Mouse (Mus musculus) midbrain, embryonic 12.5 days (tissue): ENCODE measurements around the gene Gabrr3. TPM values are rescaled to one million over a fixed set of nuclear protein-coding genes. Genes with fewer than 3 reads are reported as not detected.

Source experiments
- ATAC-seq: fragments of 200-750 bp; cut with Nextera tagmentation; 2 replicates; pipeline ENCODE4 v1.8.0; 2017; ENCODE audit warnings: low read depth, moderate TSS enrichment, moderate library complexity; ENCODE audit not compliant: low FRiP score
- H3K27ac ChIP-seq: fragments of 300-500 bp; sonication (generic); replicated peaks from 2 replicates; pipeline ENCODE4 v1.5.1; 2016; ENCODE audit warnings: mild to moderate bottlenecking
- H3K27me3 ChIP-seq: fragments of 300-500 bp; sonication (generic); 2 replicates; pipeline ENCODE4 v1.6.1; 2016; ENCODE audit warnings: mild to moderate bottlenecking
- H3K36me3 ChIP-seq: fragments of 300-500 bp; sonication (generic); 2 replicates; pipeline ENCODE4 v1.6.1; 2016
- H3K4me1 ChIP-seq: fragments of 300-500 bp; sonication (generic); 2 replicates; pipeline ENCODE4 v1.6.1; 2016
- H3K4me2 ChIP-seq: fragments of 300-500 bp; sonication (generic); replicated peaks from 2 replicates; pipeline ENCODE4 v1.6.1; 2016; ENCODE audit warnings: mild to moderate bottlenecking, moderate library complexity
- H3K4me3 ChIP-seq: fragments of 300-500 bp; sonication (generic); 2 replicates; pipeline ENCODE4 v1.5.1; 2016; ENCODE audit warnings: mild to moderate bottlenecking
- H3K9ac ChIP-seq: fragments of 300-500 bp; sonication (generic); replicated peaks from 2 replicates; pipeline ENCODE4 v1.6.1; 2016; ENCODE audit warnings: mild to moderate bottlenecking, moderate library complexity
- H3K9me3 ChIP-seq: fragments of 300-500 bp; sonication (generic); 2 replicates; pipeline ENCODE4 v1.6.1; 2016; ENCODE audit warnings: mild to moderate bottlenecking
- WGBS: fragments of 180-500 bp; shearing (Covaris S2); methylation state at CpG from one replicate; pipeline ENCODE4 v1.1.7; 2016; 5-methylcytosine and 5-hydroxymethylcytosine counted together
- polyA plus RNA-seq: library from polyadenylated mRNA; unstranded; fragments of >200 nt; fragmentation: Nextera tagmentation; extraction: Ambion mirVana; gene quantifications from 2 replicates; pipeline ENCODE4 v1.2.1, GENCODE M21; 2016

Gene Gabrr3
- polyA plus RNA-seq, result 0.27 and 0.35 TPM in 2 replicates

DNA sequence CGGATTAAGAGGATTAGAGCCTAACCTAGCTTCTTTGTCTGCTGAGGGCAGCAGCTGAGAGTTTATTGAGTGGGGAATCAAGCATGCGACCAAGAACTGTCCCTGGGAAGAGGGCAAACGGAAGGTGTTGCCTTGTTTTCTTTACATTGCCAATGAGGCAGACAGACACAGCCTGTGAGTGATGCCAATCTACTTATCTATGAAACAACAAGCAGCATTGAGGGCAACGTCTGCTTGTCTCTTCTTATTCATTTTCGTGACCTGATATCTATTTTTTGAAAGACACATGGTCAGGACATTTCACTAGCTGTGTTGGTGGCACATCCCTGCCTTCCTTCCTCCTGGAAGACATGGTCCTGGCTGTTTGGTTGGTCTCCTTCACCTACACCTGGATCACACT is at the start of gene Gabrr3:
TSS of gene Gabrr3 (plus strand) at position 301 of the 400 bp plus-strand sequence.
- no peaks in the 10 kb centered on the region for H3K27me3 ChIP-seq
- no peak within 1 kb of the TSS for H3K9ac ChIP-seq
- WGBS, result 40% methylated on average over 5 of the region's 5 CpGs
- no peak within 1 kb of the TSS for H3K4me2 ChIP-seq
- H3K9me3 ChIP-seq, result no peaks in the 10 kb centered on the region
- H3K27ac ChIP-seq, result no peak within 1 kb of the TSS
- no peaks in the 10 kb centered on the region for H3K36me3 ChIP-seq
- ATAC-seq, result no peak
- no peak within 1 kb of the TSS for H3K4me3 ChIP-seq
- no peaks in the 10 kb centered on the region for H3K4me1 ChIP-seq

DNA sequence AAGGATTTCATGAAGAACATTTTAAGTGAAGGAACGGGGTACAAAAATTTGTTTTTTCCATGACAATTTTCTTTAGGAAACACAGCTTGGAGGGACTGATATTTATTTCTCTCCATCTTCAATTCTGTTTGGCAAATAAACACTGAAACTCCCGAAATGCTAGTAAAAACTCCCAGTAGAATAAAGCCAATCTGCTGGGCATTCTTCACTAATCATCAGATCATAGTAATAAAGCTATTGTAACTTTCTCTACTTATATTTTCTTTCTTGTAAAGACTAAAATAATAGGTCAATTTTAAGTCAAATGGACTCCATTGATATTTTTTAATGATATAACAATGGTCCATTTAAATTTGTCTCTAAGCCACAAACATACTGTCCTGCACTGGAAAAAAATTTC is 43.2 kb upstream of the Gabrr3 start, which contains the start of gene Olfr209:
TSS of gene Olfr209 (minus strand) at position 101 of the 400 bp plus-strand sequence.
- Histone ChIP-seq H3K27me3 (no peaks in the 10 kb centered on the region), H3K4me2 (no peak within 1 kb of the TSS), H3K4me3 (no peak within 1 kb of the TSS), H3K9ac (no peak within 1 kb of the TSS), H3K9me3 (no peaks in the 10 kb centered on the region), H3K27ac (no peak within 1 kb of the TSS), H3K4me1 (no peaks in the 10 kb centered on the region), H3K36me3 (no peaks in the 10 kb centered on the region)
- ATAC-seq, result no peak
- 76% methylated on average over 2 of the region's 2 CpGs for WGBS

- H3K36me3 ChIP-seq, result no peaks in the 10 kb centered on the region
- ATAC-seq, result no peak
- no peak overlapping the region for H3K9ac ChIP-seq
- no peak overlapping the region for H3K4me3 ChIP-seq
- no peak overlapping the region for H3K4me2 ChIP-seq
- WGBS, result 83% methylated on average over 3 of the region's 3 CpGs
- no peaks in the 10 kb centered on the region for H3K27me3 ChIP-seq
- H3K4me1 ChIP-seq, result no peaks in the 10 kb centered on the region
- no peak overlapping the region for H3K27ac ChIP-seq
- no peaks in the 10 kb centered on the region for H3K9me3 ChIP-seq
These were observed 13.8 kb upstream of the Gabrr3 start for GRCm38 (mm10) chr16:59393300-59393699.

- 79% methylated on average over 7 of the region's 7 CpGs for WGBS
- Histone ChIP-seq H3K4me3 (no peak overlapping the region), H3K9me3 (no peaks in the 10 kb centered on the region), H3K4me2 (no peak overlapping the region), H3K9ac (no peak overlapping the region), H3K27me3 (no peaks in the 10 kb centered on the region), H3K36me3 (no peaks in the 10 kb centered on the region), H3K4me1 (no peaks in the 10 kb centered on the region), H3K27ac (no peak overlapping the region)
- peak; percentile 36; the same call in 1 of the 2 replicates for ATAC-seq
These were observed 6.0 kb upstream of the Gabrr3 start for GRCm38 (mm10) chr16:59401102-59401501.

DNA sequence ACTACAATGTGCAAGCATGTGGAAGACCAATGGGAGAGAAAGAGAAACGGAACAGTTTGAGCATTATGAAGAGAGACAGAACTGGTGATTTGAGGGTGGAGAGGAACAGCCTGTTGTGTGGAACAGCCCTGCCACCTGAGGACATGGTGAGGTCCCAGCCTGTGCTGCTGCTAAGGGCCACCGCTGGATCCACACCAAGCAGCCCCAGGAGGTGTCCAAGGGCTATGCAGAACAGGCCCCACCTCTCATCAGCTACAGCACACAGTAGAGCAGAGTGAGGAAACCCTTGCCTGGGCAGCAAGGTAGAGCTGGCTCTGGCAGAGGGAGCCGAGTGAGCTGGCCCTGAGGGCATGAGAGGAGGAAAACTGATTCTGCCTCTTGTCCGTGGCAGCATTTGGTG is 5.1 kb upstream of the Gabrr3 start:
- no peaks in the 10 kb centered on the region for H3K36me3 ChIP-seq
- no peaks in the 10 kb centered on the region for H3K9me3 ChIP-seq
- ATAC-seq, result no peak
- H3K4me2 ChIP-seq, result no peak overlapping the region
- no peak overlapping the region for H3K9ac ChIP-seq
- no peak overlapping the region for H3K4me3 ChIP-seq
- WGBS, result 86% methylated on average over 4 of the region's 4 CpGs
- H3K27me3 ChIP-seq, result no peaks in the 10 kb centered on the region
- no peaks in the 10 kb centered on the region for H3K4me1 ChIP-seq
- no peak overlapping the region for H3K27ac ChIP-seq

DNA sequence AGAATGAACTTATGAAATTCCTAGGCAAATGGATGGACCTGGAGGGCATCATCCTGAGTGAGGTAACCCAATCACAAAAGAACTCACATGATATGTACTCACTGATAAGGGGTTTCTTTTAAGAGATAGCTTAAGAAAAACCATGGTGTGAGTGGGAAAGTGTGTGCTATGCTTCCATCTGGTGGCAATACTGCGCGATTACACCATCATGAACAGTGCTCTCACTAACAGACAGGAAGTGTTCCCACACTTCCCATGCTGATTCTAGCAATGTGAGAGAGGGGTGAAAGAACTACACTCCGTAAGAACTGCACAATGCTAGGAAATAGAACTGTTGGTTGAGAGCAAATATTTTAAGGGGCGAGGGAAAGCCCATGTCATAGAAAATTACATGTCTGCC is 3.4 kb upstream of the Gabrr3 start:
- no peak overlapping the region for H3K27ac ChIP-seq
- WGBS, result 15% methylated on average over 4 of the region's 4 CpGs
- no peaks in the 10 kb centered on the region for H3K9me3 ChIP-seq
- ATAC-seq, result peak; percentile 65; the same call in 1 of the 2 replicates
- H3K36me3 ChIP-seq, result no peaks in the 10 kb centered on the region
- H3K27me3 ChIP-seq, result no peaks in the 10 kb centered on the region
- no peak overlapping the region for H3K4me2 ChIP-seq
- no peak overlapping the region for H3K9ac ChIP-seq
- H3K4me3 ChIP-seq, result no peak overlapping the region
- H3K4me1 ChIP-seq, result no peaks in the 10 kb centered on the region

DNA sequence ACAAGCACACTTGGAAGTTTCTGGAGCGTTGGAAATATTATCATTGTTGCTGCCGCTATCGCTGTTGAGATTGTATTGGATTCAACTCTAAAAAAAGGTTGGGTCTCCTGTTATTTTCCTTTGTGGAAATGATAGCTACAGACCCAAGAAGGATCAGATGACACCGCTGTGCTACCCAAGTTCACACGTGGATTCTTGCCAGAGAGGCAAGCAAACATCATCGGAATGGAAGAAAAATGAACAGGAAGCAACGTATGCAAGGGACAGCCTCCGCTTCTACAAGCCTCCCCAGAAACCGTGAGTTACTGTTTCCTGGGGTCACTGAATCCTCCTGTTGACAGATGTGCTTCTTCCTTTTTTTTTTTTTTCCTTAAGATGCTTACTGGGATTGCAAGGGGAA is 2.3 kb upstream of the Gabrr3 start:
- H3K9ac ChIP-seq, result no peak overlapping the region
- 84% methylated on average over 9 of the region's 9 CpGs for WGBS
- H3K4me1 ChIP-seq, result no peaks in the 10 kb centered on the region
- no peaks in the 10 kb centered on the region for H3K36me3 ChIP-seq
- H3K27me3 ChIP-seq, result no peaks in the 10 kb centered on the region
- H3K9me3 ChIP-seq, result no peaks in the 10 kb centered on the region
- H3K4me2 ChIP-seq, result no peak overlapping the region
- no peak for ATAC-seq
- no peak overlapping the region for H3K27ac ChIP-seq
- no peak overlapping the region for H3K4me3 ChIP-seq

- no peaks in the 10 kb centered on the region for H3K4me1 ChIP-seq
- no peak overlapping the region for H3K4me3 ChIP-seq
- ATAC-seq, result peak; percentile 86
- H3K9me3 ChIP-seq, result no peaks in the 10 kb centered on the region
- H3K27ac ChIP-seq, result peak overlapping the region; percentile 76
- no peaks in the 10 kb centered on the region for H3K27me3 ChIP-seq
- H3K36me3 ChIP-seq, result no peaks in the 10 kb centered on the region
- no peak overlapping the region for H3K9ac ChIP-seq
- 52% methylated on average over 15 of the region's 15 CpGs for WGBS
- peak overlapping the region; percentile 28; the same call in 1 of the 2 replicates for H3K4me2 ChIP-seq
These were observed 2.2 kb downstream of the Gabrr3 start for GRCm38 (mm10) chr16:59409341-59409748.

- Histone ChIP-seq H3K4me2 (no peak overlapping the region), H3K4me1 (no peaks in the 10 kb centered on the region), H3K36me3 (no peaks in the 10 kb centered on the region), H3K9me3 (no peaks in the 10 kb centered on the region), H3K27ac (peak overlapping the region; percentile 76), H3K4me3 (no peak overlapping the region), H3K27me3 (no peaks in the 10 kb centered on the region), H3K9ac (no peak overlapping the region)
- 65% methylated on average over 2 of the region's 2 CpGs for WGBS
- ATAC-seq, result peak; percentile 49; the same call in 1 of the 2 replicates
These were observed 2.7 kb downstream of the Gabrr3 start for GRCm38 (mm10) chr16:59409800-59410199.

GRCm38 (mm10) chr16:59413475-59413874 is 6.3 kb downstream of the Gabrr3 start:
- no peaks in the 10 kb centered on the region for H3K9me3 ChIP-seq
- H3K4me1 ChIP-seq, result no peaks in the 10 kb centered on the region
- H3K4me3 ChIP-seq, result no peak overlapping the region
- H3K27ac ChIP-seq, result no peak overlapping the region
- 68% methylated on average over 4 of the region's 4 CpGs for WGBS
- no peak overlapping the region for H3K9ac ChIP-seq
- H3K4me2 ChIP-seq, result no peak overlapping the region
- no peaks in the 10 kb centered on the region for H3K36me3 ChIP-seq
- no peaks in the 10 kb centered on the region for H3K27me3 ChIP-seq
- no peak for ATAC-seq

DNA sequence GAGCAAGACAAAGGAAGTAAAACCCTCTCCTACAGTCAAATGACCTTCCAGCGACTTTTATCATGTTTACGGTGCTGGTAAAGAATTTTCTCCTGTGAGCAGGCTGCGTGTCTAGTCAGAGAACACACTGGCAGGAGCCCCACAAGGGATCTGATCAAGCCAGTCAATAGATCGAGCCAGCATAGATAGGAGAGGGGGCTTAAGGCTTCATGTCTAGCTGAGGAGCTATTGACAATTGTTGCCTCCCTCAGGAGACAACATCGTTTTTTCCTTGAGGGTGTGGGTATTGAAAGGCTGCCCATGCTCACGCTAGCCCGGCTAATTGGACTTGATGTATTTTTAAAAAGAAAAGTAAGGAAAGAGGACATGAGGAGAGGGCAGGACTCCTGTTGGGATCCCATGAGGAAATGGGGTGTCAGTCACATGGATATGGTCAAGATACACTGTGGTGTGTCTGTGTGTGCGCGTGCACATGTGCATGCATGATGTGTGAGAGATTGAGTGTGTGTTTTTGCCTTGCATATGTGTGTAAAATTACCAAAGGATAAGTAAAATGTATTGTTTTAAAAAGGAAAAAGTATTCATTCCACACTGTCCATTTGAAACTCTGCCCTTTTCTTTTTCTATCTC is 13.2 kb downstream of the Gabrr3 start:
- Histone ChIP-seq H3K9me3 (no peaks in the 10 kb centered on the region), H3K9ac (no peak overlapping the region), H3K4me3 (no peak overlapping the region), H3K36me3 (no peaks in the 10 kb centered on the region), H3K27ac (no peak overlapping the region), H3K4me2 (no peak overlapping the region), H3K4me1 (peaks cover 3% of the 10 kb centered on the region; the same call in 1 of the 2 replicates), H3K27me3 (no peaks in the 10 kb centered on the region)
- ATAC-seq, result peak; percentile 67; the same call in 1 of the 2 replicates
- 68% methylated on average over 9 of the region's 9 CpGs for WGBS

- no peaks in the 10 kb centered on the region for H3K36me3 ChIP-seq
- H3K4me1 ChIP-seq, result peaks cover 3% of the 10 kb centered on the region; the same call in 1 of the 2 replicates
- peak; percentile 76 for ATAC-seq
- 16% methylated on average over 6 of the region's 6 CpGs for WGBS
- no peaks in the 10 kb centered on the region for H3K9me3 ChIP-seq
- no peak overlapping the region for H3K9ac ChIP-seq
- no peaks in the 10 kb centered on the region for H3K27me3 ChIP-seq
- no peak overlapping the region for H3K4me2 ChIP-seq
- no peak overlapping the region for H3K4me3 ChIP-seq
- no peak overlapping the region for H3K27ac ChIP-seq
These were observed 13.7 kb downstream of the Gabrr3 start for GRCm38 (mm10) chr16:59420867-59421251.
